ENCODE assay signal across 13 mouse cellular contexts in genomic region chr13:63038871-63039270, GRCm38 (mm10).
"Had no signal": no experiment of that assay in that cellular context is flagged by ENCODE, and none has a peak within 500 bp of the region (broad histone marks: within the 10 kb centered on the region; RNA-seq: fewer than 3 reads in every experiment).

No protein-coding gene starts in this region.

- H3K4me2 ChIP-seq: hindbrain, embryonic 15.5 days; limb, embryonic 12.5 days; neural tube, embryonic 13.5 days had no signal

- DNase-seq: kidney, adult 8-10 months; layer of hippocampus, adult 9-11 months; layer of hippocampus, postnatal 36 days; midbrain, embryonic 14.5 days; retina, postnatal 1 day; right cerebral cortex, postnatal 4 days; spleen, adult 18-20 months; thymus, postnatal 36 days had no signal

- H3K36me3 ChIP-seq: hindbrain, embryonic 15.5 days; limb, embryonic 12.5 days; neural tube, embryonic 13.5 days had no signal

- H3K4me3 ChIP-seq: hindbrain, embryonic 15.5 days; limb, embryonic 12.5 days; neural tube, embryonic 13.5 days had no signal

- H3K27ac ChIP-seq: hindbrain, embryonic 15.5 days; limb, embryonic 12.5 days; liver, embryonic 14.5 days had no signal

- H3K9me3 ChIP-seq: hindbrain, embryonic 15.5 days; limb, embryonic 12.5 days; neural tube, embryonic 13.5 days had no signal

- ATAC-seq: intestine, embryonic 16.5 days had no signal

- H3K9ac ChIP-seq: hindbrain, embryonic 15.5 days; limb, embryonic 12.5 days; liver, embryonic 14.5 days; neural tube, embryonic 13.5 days had no signal

- H3K27me3 ChIP-seq: hindbrain, embryonic 15.5 days; limb, embryonic 12.5 days; neural tube, embryonic 13.5 days had no signal

- H3K4me1 ChIP-seq: hindbrain, embryonic 15.5 days; neural tube, embryonic 13.5 days had no signal
